Mouse (Mus musculus) cerebellum, adult 9-10 months (tissue): Measurements from ENCODE around the gene Eef1akmt2.
A peak's percentile ranks its signal among the peaks of the same experiment; 100 is the strongest.

Experiments used
- DNase-seq: peaks from one replicate; pipeline ENCODE4 v3.0.0; 2022

Gene Eef1akmt2

DNA sequence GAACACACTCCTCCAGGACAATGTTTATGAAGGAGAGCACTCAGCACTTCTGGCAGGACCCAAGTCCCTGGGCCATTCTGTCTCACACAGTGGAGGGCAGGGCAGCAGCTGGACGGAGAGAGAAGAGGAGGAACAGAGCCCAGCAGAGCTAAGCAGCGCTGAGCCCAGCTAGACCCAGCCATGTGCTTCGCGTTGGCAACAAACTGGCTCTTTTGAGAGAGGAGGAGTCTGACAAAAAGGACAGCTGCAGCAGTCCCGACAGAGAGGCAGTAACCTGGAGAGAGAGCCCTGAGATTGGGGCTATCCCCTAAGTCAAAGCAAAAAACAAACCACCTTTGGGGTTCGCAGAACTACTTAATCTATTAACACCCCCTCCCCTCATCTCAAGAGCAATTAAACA lies 42.1 kb downstream of the Eef1akmt2 start:
- peak; percentile 75 for DNase-seq

DNA sequence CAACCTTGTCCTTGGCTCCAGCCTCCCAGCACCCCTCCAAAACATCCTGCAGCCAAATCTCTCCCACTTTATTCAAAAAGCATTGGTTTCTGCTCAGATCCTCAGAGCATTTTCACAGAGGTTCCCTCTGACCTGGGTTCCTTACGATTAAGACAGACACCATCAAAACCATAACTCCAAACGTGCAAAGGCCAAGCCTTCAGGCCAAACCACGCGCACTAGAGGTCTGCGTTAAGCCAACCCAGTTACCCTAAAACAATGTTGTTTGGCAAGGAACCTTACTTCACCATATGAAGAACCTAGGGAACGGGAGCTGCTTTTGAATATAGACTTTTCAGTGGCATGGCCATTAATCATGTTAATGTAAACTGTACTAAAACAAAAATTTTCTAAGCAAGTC lies 42.8 kb downstream of the Eef1akmt2 start:
- peak; percentile 57 for DNase-seq

DNA sequence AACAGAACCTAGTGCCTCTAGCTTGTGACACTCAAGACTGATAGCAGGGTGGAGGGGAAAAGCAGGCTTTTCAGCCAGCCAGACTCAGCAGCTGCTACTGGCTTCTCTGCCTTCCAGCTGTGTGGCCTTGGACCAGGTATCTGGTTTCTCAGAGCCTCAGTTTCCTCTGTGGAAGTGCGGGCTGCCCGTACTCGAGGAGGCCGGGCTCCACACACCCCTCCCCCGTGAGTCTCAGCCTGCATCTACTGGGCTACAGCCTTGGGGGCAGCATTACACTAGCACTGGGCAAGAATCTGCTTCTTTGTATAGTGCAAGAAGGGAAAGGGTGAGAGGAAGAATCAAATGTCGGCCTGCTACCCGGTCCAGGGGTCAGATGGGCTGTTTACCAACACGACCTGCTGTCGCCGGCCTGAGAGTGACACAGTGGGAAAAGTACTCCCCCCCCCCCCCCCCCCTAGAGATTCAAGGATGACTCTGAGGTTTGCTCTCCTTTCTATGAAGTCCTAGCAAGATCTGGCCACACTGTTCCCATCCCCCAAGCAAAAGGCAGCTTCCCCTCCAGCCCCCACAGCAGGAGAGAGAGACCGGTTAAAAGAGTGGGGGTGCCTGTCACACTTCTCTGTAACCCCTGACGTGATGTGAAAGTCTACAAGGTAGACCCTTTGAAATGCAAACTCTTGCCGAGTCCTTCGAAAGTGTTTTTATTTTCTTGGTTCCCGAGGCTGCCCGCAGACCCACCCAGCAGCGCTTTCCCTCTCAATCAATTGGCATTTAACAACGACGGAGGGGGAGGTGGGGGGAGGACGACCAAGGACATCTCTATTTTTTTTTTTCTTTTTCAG lies 43.4 kb downstream of the Eef1akmt2 start:
- DNase-seq: peak; percentile 75

DNA sequence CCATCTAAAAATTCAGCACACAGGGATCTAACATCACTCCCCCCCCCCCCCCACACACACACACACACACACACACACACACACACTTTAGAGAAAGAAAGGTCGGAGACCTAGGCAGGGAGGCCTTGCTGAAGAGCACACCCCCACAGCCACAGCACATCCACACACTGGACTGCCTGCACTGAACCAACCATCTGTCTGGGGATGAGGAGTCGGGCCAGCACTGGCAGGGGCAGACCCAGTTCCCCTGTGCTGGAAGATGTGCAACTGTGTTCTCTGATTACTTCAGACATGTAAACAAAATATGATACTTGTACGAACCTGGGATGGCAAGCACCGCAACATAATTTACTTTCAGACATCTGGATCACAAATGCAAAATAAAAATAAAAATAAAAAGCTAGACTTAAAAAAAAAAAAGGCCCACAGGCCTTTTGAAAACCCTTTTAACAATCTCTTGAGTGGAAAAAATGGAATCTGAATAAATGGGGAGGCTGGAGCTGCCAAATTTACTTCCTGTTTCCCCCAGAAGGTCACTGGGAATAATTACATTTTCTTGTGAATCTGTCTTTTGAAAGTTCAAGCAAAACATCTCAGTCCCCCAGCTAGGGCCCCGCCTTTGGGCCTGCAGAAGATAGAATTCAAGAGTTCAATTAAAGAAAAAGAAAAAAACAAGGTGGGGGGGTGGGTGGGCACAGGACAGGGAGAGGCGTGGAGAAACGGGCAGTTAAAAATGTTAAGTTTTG lies 44.2 kb downstream of the Eef1akmt2 start:
- DNase-seq: peak; percentile 70

DNA sequence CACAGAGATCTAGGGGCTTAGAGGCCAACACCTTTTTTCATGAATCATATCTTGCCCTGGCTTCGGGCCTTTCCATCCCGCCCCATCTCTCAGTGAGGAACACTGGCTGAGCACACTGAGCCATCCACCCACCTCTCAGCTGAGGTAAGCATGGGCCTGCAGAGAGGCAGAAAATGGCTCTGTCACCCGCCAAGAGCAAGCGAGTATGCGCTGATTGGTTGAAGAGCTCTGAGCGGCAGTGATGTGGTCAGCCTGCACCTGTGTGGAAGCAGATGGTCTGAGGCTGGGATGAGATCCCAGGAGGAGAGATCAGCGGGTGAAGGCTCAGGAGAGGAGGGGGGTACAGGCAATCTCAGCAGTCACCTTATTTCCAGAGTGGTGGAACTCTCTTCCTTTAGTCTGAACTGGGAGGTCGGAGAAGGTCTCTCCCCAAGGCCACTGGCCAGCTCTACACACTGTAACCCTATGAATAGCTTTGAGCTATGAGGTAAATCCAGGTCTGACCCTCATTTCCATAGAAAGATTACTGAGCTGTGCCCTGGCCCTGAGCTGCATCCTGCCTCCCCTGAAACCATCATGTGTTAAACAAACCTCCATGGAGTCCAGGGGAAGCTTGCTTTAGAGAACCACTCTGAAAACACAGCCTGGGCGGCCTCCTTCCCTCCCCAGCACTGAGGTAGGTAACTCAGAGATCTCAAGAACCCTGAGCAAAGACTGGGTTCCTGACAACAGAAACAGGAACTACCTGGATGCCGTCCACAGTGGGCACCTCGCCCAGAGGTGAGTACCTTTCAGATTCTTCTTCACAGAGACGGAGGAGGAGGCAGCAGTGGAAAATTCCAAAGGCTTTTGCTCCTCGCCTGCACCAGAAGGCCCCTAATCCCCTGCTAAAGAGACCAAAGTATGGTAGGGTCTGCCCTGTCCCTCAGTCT lies 45.3 kb downstream of the Eef1akmt2 start:
- peak; percentile 95 for DNase-seq

DNA sequence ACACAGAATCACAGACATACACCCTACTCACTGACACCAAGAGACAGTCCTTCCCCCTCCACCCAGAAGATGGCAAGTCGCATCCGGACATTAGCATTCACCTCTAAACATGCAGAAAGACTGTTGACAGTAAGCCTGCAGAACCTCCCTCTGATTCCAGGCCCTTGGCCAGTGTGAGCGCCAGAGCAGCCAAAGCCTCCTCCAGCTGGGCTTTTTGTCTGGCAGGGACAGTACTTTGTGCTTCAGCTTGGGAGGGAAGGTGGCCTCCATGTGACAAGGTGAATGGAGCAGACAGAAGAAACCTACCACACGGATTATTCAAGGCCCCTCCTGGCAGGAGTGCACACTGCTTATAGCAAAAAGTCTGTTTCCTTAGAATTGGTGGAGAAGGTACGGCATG lies 46.2 kb downstream of the Eef1akmt2 start:
- peak; percentile 87 for DNase-seq

DNA sequence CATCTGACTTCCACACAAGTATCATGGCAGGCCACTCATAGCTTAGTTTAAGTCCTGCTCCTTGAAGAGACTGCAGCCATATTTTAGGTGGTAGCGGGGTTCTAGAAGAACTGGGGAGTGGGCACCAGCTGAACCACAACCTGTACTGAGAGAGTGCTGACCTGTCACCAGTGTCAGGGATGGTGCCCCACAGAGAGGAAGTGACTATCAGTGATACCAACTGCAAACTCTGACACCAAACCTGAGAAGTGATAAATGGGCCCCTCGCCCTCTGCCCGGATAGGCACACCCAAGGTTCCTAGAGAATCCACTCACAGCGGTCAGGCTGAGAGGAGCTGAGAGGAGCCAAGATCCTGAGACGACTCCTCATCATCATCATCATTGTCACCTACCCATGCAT lies 47.5 kb downstream of the Eef1akmt2 start:
- DNase-seq: peak; percentile 54

DNA sequence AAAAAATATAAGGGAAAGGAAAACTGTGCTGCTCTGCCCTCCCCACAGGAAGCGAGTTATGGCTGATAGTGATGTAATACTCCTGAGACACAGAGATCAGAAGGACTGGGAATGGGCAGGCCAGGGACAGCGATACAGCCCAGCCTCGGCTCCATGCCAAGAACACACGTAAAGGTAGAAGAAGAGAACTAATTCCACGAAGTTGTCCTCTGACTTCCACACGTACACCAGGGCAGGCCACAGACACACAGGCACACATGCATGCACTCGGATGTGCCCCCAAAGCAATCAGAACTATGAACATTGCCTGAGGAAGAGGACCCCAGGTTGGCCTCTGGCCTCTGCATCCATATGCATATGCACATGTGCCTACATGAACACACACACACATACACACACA lies 48.0 kb downstream of the Eef1akmt2 start:
- DNase-seq: peak; percentile 64

DNA sequence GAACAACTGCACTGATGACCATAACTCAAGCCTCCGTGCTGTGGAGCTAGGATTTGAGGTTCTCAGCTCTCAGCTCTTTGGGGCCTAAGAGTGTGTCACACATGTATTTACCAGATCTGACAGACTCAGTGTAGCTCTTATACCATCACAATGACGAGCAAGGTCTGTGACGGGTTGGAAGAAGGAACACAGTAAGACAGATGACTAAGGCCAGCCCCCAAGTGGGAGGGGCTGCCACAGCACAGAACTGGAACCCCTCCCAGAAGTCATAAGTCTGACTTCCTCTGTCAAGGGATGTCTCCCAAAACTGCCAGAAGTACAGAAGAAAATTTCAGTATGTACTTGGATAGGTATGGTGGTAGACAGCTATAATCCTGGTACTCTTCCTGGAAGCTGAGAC lies 48.5 kb downstream of the Eef1akmt2 start:
- DNase-seq: peak; percentile 57

DNA sequence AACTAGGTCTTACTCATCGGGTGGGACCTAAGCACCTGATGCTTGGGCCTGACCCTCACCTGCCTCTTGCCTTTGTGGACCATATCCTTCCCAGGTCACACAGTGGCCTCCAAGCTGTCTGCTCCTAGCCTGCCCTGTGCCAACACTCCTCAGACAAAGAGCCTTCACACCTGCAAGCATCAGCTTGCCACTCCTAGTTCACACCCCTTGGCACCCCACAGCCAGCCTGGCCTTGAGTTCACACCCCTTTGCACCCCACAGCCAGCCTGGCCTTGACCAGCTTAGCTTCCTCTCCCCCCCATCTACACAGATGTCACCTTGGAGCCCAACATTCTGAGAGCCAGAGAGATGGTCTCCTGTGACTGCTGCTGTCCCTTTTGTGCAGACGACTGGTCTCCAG lies 49.1 kb downstream of the Eef1akmt2 start:
- DNase-seq: peak; percentile 47

DNA sequence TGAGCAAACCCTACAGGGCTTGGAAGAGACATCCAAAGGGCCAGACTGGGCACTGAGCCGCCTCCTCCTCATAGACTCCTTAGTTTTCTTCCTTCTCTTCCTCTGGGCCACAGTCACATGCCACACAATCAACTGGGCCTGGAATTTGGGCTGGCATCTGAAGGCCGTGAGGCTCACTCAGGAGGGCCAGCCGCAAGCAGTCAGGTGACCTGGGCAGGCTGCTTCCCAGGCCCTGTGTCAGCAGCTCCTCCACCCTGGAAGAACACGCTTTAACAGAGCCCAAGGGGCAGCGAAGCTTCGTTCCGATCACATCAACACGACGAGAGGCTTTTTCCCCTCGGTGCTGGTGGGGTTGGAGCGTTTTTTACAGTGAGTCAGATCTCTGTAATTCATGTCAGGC lies 49.8 kb downstream of the Eef1akmt2 start:
- DNase-seq: peak; percentile 46

DNA sequence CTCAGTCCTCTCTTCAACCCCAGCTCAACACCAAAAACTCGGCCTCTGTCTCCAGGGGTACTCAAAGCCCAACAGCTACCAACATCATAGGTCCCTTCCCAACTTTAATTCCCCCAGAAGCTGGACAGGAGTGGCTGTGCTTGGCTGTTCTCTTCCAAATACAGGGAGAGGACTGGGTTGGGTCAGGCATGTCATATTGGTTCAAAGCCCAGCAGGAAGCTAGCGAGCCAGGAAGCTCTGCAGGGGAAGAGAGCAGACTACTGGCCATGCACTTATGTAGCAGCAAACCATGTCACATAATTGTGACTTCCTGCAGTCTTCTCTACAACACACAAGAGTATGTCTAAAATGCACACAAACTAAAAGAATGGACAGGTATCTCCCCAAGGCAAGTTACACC lies 50.4 kb downstream of the Eef1akmt2 start:
- DNase-seq: no peak

DNA sequence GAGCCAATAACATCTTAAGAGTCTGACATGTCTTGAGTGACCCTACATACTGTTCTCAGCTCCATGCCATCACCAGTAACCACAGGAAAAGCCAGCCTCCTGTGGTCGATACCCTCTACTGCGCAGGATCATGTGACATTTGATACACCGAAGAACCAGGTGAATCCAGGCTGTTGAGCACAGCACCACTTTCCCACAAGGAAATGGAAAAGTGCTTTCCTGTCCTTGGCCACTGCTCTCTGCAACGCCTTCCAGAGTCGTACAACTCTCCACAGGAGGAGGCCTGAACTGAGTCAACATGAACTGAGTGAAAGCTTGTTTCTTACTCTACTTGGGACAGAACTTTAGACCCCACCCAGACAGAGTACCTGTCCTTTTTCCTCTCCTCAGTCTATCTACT lies 51.0 kb downstream of the Eef1akmt2 start:
- peak; percentile 47 for DNase-seq

DNA sequence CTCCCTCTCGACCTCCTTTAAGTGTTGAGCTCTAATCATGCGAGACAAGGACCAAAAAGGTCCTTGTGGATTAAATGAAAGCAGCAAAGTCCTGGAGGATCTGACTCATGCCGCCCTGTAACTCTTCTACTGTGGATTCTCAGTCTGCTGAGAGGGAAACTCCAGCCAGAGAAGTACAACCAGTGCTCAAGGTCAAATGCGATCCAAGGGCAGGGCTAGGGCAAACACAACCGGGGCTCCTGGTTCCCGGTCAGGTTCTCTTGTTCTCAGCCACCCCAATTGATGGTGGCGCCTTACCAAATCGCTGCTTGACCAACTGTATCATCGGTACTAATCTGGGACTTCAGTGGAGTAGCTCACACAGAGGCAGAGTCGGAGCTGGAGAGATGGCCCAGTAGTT lies 51.6 kb downstream of the Eef1akmt2 start:
- DNase-seq: peak; percentile 45

DNA sequence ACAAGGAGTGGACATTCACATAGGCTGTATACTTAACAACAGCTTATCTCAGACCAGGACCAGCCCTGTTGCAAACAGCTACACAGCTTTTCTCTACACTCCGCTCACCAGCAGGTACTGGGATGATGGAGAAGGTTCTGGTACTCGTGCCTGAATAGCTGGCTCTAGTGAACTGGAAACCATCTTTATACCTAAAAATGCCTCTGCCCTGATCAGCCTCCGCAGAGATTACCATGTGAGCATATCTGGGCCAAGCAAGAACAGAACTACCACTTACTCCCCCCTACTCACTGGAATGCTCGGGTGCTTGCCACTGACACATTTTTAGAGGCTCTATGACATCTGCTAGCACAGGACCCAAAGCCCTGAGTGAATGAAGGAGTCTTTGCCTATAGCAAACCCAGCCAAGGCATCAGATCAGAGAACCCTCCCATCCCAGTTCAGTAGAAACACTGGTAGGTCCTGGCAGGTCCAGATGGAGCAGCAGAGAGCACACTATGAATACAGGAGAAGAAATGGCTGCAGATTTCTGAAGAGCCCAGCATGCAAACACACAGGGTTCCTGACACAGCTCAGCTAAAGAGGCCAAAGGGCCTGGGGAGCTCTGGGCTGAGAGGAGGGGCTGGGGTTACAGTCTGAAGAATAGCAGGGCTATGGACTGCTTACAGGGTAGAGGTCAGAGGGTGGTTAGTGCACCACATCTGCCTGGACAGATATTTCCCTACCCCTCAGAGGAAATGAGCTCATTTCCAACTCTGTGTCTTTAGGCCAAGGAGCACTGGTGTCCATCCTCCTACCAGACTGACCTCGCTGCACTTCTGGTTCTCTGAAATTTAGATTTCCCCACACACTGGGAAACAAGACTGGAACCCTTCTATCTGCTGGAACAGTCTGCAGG lies 53.1 kb downstream of the Eef1akmt2 start:
- DNase-seq: no peak

DNA sequence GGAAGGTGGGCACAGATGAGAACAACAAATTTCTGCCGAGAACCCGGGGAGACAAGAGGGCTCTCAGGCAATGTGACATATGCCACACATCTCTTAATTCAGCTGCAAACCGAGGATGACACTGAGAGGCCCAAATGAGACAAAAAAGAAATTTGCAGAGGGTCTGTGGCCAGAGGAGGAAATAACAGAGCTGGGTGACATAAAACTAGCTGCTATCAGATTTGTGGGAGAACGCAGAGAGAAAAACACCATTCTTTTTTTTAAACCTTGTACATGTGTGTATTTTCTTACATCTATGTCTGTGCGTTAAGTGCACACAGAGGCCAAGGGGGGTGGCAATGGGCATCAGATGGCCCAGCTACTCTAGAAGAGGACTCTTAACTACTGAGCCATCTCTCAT lies 57.3 kb downstream of the Eef1akmt2 start:
- DNase-seq: no peak

DNA sequence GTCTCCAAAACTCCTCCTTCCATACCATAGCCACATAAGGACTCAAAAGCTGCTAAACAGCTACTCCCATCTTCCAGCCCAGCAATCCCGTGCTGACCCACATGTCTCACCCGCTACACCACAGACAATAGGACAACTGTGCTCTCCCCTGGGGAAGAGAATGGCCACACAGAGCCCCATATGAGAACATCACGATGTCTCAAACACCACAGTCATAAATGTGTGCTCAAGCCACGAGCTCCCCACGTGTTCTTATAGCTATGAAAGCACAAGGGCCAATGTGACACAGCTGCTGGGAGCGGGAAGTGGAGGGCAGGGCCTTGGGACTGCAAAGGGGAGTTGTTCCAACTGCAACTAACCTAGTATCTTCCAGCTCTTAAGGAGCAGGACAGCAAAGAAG lies 59.0 kb downstream of the Eef1akmt2 start:
- no peak for DNase-seq

DNA sequence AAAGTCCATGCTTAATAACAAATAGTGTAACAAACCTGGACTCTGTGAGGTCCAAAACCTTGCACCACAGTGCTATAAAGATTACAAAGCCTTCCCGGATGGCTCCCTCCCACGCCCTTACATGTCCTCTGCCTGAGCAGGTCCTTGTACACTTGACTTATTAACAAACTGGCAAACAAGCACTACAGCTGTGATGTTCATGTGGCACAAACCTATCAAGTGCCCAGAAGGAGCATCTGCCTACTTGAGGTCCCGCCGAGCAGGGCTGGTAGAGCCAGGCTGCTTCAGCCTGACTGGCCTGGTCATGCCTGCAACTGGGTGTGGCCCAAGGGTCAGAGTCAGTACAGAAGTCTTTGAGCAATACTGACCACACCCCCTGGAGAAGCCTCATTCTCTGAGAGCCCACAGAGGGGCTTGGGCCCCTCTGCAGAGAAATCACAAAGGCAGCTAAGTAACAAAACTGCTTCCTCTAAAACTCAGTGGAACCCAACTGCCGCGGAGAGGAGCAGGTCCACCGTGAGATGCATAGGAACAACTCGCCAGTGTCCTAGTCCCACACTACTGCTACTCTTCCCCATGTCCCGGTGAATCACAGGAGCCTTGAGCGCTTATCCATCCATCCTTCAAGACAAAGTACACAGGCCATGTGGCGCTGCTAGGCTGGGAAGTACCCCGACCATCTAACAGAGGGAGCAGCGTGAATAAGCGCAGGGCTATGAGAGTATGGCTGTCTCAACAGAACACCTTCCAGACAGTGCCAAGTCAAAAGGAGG lies 61.8 kb downstream of the Eef1akmt2 start:
- no peak for DNase-seq

DNA sequence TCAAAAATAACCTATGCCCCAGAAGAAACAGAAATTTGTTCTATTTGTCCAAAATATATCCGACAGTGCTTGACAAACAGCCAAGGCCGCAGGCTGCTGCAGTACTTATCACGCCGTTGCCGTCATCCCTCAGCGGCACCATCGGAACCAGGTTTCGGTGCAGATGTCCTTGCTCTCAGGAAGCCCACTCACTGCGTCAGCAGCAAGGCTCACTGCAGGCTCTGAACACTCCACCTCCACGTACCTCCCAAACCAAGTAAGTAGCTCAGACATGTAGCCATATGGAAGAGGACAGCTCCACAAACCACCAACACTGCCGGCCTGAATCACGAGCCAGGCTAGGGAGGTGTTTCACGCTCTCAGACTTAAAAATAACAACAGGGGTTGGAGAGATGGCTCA lies 63.6 kb downstream of the Eef1akmt2 start:
- peak; percentile 73 for DNase-seq

DNA sequence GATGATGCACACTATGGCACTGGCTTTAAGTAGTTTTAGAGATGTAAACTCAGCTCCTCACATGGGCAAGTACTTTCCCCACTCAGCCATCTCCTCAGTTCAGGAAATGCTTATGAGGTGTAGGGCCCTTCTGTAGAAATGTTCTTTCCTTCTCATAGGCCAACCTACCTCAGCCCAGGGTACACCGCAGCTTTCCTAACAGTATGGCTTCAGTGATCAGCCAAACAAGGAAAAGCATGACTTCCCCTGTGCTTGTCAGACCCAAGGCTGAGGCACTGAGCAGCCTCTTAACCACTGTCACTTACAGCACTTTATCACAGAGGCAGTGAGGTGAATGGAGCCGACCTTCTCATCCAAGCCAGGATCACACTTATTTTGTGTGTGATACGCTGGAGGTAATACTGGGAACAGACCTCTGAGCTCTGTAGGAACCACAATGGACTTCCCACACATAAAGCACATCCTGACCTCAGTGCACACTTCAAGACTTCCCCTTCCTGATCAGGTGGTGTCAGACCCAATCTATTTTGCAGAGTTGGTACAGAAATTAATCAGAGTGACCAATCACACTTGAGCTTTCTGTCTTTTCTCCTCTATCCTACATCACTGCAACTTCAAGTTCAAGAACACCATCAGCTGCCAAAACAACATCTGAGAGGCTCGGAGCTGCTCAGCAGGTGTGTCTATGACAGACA lies 64.8 kb downstream of the Eef1akmt2 start:
- DNase-seq: no peak

DNA sequence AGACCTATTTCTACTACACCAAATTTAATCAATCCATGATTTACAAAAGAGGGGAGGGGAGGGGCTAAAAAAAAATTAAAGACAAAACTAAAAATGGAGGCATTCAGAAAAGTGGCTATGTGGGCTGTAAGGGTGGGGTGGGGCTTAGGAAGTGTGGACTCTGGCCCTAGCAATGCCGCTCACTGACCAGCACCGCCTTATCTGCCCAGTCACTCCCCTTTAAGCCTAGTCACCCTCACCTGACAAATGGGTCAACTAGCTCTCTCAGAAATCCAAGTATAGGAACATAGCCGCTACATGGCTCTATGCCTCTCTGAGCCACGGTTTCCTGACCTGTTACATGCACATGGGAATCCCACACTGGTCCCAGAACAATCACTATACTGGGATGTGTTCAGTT lies 65.5 kb downstream of the Eef1akmt2 start:
- no peak for DNase-seq
